Mouse (Mus musculus) erythroblast, adult 5-6 weeks (primary cell): ENCODE results near the gene Ppm1b. TPM values are rescaled to one million over a fixed set of nuclear protein-coding genes. Genes with fewer than 3 reads are reported as not detected.

Experiments
- ATAC-seq: replicated peaks from 2 replicates; pipeline ENCODE4 v1.8.0; 2016; ENCODE audit warnings: moderate number of reproducible peaks, mild to moderate bottlenecking, moderate TSS enrichment, inconsistent platforms; ENCODE audit not compliant: poor library complexity, low FRiP score, severe bottlenecking
- total RNA-seq, 2 experiments: library from RNA; stranded (forward) in 1 of 2; stranded (reverse) in 1 of 2; fragments of 150-400 nt in 1 of 2; fragments of 200-764, 138-1000 nt in 1 of 2; gene quantifications; 2 replicates each; pipeline versions ENCODE4 v1.2.3 to v1.2.4; 2015 to 2017; ENCODE audit warnings: low replicate concordance in 2 of 2

Ppm1b gene
- total RNA-seq, 2 experiments from 2014 or later: 53.0 to 69.9 TPM

DNA sequence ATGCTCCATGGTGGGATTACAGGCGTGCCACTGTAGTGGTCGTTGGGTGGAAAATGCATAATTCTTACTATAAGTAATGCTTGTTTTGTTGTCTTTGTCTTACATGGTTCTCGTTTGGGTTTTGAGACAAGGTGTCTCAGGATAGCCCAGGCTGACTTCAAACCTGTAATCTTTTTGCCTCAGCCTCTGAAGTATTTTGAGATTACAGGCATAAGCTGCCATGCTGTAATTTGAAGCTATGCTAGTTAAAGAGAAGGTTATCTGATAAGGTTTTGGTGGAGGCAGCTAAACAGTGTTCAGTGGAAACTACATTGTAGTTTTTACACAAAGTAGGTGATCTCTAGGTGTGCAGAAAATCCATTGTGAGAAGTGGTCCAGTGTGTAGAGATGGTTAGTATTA lies 61.8 kb downstream of the Ppm1b start:
- ATAC-seq: no peak

GRCm38 (mm10) chr17:85018794-85019193 lies 62.3 kb downstream of the Ppm1b start:
- peak; percentile 82 for ATAC-seq

DNA sequence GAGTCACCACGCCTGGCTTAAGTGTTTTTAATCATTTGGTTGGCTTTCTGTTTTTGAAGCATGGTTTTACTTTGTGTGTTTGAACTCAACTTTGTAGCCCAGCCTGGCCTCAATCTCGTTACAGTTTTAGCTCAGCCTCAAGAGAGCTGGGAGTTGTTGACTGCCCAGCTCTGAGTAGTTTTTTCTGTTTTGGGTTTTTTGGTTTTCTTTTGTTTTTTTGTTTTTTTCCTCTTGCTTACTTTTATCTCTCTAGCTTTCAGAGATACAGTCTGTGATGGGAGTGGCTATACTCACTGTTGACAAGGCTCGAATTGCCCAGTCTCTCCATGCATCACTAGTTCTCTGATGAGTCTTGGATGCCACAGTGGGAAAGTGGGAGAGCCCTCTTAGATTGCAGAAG lies 63.8 kb downstream of the Ppm1b start:
- ATAC-seq: no peak

DNA sequence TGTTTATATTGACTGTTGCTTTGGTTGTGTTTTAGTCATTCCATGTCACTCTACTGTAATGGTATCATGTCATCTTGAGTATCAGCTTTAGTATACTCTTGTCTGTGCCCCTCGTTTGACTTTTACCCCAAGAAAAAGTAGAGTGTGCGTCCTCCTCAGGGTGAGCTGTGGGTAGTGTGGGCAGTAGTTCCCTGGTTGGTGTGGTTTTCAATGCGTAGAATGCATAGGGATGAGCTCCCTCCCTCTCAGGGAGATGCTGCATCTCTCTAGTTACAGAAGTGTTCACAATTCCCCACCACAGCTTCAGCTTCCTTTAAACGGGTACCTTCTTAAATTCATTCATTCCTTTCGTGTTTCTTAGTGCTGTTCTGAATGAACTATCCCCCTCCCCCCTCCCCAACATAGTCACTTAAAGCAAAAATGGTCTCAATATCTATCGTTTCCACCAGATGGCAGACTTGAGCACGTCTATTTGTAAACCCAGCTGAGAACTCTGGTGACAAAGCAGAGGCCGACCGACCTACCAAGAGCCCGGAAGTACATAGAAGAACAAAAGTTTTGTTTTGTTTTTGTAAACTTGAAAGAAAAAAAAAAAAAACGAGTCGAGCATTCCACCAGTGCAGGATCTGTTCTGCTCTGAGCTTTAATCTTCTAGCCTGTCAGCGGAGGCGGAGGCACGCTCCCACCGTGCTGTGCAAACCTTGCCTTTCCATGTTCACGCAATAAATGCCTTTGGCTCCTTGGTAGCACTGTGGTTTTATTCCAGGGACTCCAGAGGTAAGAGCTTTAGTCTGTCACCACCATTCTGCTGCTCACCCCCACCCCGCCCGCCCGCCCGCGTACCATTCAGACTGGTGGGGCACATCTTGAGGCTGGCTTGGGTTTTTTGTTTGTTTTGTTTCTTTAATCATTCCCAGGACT lies 67.0 kb downstream of the Ppm1b start:
- no peak for ATAC-seq

GRCm38 (mm10) chr17:85024237-85024636 lies 67.7 kb downstream of the Ppm1b start:
- ATAC-seq: no peak

DNA sequence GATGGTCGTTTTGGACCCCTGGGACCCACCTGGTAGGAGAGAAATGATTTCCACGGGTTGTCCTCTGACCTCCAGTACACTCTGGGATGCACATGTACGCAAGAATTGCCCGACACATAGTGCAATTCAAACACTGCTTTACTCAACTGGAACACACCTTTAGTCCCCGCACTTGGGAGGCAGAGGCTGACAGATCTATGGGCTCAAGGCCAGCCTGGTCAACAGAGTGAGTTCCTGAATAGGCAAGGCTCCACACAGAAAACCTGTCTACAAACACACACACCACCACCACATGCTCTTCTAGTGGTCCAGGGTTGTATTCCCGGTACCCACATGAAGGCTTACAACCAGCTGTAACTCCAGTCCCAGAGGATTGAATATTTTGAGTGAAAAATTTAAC lies 68.6 kb downstream of the Ppm1b start:
- no peak for ATAC-seq

DNA sequence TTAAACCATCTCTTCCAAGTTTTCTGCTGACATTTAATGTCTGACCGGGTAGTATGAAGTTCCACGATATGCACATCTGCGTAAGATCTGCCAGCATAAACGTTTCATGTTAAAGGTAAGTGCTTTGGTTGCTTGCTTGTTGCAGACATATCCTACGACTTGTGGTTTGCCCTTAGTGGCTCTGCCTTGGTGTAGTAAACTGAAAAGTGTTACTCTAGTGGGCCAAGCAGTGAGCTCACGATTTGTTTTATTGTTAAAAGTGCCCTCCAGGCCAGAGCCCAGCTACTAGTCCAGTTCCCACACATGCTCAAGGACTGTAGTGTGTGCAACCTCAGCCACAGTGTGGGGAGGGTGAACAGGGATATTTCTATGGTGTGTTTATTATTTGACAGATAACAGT lies 69.9 kb downstream of the Ppm1b start:
- ATAC-seq: no peak

- no peak for ATAC-seq
Observed at GRCm38 (mm10) chr17:85027247-85027646, 70.7 kb downstream of the Ppm1b start.

GRCm38 (mm10) chr17:85028093-85028739 lies 71.7 kb downstream of the Ppm1b start, which contains the start of gene Slc3a1:
TSS of gene Slc3a1 (plus strand) at chr17:85028376.
- ATAC-seq: no peak

- ATAC-seq: no peak
Observed at GRCm38 (mm10) chr17:85028797-85029196, 72.3 kb downstream of the Ppm1b start.

- ATAC-seq: no peak
Observed at GRCm38 (mm10) chr17:85030651-85031050, 74.1 kb downstream of the Ppm1b start.

- no peak for ATAC-seq
Observed at GRCm38 (mm10) chr17:85033087-85033486, 76.5 kb downstream of the Ppm1b start.

- ATAC-seq: no peak
Observed at GRCm38 (mm10) chr17:85034068-85034467, 77.5 kb downstream of the Ppm1b start.

DNA sequence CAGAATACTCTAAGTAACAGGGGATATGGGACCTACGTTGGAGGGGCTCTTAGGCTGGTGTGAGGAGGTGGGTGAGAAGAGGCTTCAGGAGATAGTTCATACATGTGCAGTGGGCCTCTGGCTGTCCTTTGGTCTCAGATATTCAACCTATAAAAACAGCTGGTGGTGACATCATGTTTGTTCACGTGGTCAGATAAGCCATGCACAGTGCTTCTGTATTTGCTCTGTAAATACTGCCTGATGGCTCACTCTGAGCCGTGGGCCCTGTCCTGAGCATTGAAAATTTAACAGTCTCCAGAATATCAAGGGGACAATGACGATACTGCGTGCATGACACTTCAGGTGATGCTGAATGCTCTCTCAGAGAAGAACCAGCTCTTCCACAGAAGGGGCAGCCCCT lies 81.3 kb downstream of the Ppm1b start:
- no peak for ATAC-seq

DNA sequence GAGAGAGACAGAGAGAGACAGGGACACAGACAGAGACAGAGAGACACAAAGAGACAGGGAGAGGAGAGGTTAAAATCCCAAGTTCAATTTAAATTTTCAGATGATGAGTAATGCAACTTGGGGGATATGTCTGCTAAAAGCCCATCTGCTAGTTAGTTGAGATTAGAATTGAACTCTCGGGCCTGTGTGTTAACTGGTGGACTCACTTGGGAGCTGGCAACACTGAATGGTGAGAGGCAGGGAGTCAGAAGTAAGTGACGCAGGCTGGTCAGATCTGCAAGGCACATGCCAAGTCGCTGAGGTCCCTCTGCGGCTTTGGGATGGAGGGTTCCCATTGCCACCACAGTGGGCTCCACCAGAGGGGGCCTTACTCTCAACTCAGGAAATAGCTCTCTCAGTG lies 81.8 kb downstream of the Ppm1b start:
- ATAC-seq: no peak

DNA sequence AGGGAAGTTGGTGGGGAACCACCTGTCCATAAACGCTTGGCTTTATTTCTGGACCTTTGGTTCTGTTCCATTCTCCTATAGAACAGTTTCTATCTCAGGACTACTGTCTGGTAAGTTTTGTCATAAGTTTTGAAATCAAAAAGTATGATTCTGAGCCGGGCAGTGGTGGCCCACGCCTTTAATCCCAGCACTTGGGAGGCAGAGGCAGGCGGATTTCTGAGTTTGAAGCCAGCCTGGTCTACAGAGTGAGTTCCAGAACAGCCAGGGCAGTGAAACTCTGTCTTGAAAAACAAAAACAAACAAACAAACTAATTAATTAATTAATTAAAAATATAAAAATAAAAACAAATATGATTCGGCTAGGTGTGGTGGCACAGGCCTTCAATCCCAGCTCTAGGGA lies 82.2 kb downstream of the Ppm1b start:
- no peak for ATAC-seq

DNA sequence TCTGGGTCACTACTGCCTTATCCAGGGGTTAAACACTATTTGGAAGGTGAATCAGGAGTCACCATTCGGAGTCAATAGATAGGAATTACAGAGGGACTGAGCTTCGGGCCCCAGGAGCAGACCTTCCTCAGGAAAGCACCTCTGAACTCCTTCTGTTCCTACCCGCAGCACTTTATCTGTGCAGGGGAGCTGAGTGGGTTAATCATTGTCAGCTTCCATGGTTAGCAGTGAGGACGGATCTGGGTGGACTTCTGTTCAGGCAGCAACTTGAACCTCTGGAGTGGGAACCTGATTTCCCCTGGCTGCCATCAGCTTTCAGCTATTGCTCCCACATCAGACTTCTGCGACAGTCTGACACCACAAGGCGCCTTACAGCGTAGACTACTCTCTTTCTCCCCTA lies 84.4 kb downstream of the Ppm1b start:
- ATAC-seq: no peak

DNA sequence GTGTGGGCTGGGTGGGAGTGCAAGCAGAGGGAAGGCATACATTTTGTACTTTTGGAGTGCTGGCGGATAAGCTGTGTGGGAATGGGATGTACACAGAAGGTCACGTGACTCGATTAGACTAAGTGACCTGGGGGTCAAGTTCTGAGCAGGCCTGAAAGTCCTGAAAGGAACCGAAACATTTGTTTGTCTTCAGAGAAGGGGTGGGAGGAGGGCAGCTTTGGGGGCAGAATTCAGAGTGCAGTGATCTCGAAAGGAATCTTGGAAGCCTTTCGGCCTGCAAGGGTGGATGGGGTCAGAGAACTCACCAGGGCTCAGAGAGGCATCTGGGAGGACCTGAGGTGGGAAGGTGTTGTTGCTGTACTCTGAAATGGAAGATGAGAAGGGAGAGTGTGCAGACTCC lies 85.9 kb downstream of the Ppm1b start:
- ATAC-seq: no peak

GRCm38 (mm10) chr17:85043404-85043816 lies 86.9 kb downstream of the Ppm1b start:
- no peak for ATAC-seq

DNA sequence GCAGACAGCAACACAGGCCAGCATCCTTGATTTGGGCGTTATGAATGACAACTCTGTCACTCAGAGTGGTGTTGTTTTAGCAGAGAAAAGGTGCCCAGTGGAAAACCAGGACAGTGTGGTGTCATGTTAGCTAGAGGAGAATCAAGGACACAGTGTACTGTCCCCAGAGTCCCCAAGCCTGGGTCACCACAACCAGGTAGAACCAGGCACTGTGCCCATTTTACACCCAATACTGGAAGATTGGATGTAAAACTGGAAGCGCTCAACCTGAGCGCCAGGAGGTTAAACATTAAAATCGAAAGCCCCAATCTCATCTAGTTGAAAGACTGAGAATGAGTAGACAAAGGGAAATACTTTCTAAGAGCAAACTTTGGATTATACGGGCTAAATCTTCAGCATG lies 87.9 kb downstream of the Ppm1b start:
- no peak for ATAC-seq

GRCm38 (mm10) chr17:85045160-85045559 lies 88.6 kb downstream of the Ppm1b start:
- 0 out of 2 replicates have a peak, but pooled peaks have one; percentile 24 for ATAC-seq
